Mouse (Mus musculus) ES-Bruce4 (cell line): ENCODE data around the gene Arxes2.

Source experiments
- CTCF ChIP-seq: IDR thresholded peaks from one replicate; pipeline ENCODE4 v1.8.1; 2011; ENCODE audit warnings: low read depth, low read length
- EP300 ChIP-seq: IDR thresholded peaks from 2 replicates; pipeline ENCODE4 v1.6.1; 2011; ENCODE audit warnings: low read depth, low read length; ENCODE audit not compliant: insufficient read depth
- POLR2A ChIP-seq: IDR thresholded peaks from one replicate; pipeline ENCODE4 v1.8.1; 2011; ENCODE audit warnings: low read length; ENCODE audit not compliant: insufficient read depth

GRCm38 (mm10) chrX:136030331-136030730 is 36.7 kb downstream of the Arxes2 start:
- TF ChIP-seq POLR2A (no peak), CTCF (no peak), EP300 (no peak)
